Mouse (Mus musculus): ENCODE results near the gene St3gal2.
"Not testable (repeated sequence)": the region's sequence is repeated elsewhere in the genome, so short reads cannot be mapped to it uniquely, and the experiment has no call there.

St3gal2 gene

GRCm38 (mm10) chr8:110911576-110912570, 7.8 kb upstream of the St3gal2 start:
- no peak for DNase-seq (ENCODE audit: low spot score)

DNA sequence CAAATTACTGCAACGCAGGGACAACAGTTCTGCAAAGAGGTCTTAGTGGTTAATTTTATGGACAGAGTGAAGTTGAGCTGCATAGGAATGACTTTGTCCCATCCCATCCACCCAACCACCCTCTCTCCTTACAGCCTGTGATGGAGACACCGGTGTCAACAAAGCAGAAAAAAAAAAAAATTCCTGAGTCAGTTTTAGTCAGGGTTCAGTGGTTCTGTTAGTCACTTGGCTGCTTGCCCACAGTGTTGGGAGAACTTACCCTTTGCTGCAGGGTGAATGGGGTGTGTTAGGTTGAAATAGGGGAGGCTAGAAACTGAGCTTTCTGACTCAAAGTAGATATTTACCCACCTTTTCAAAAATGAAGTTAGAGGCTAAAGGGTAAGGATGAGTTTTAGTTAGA, 2.3 kb upstream of the St3gal2 start:
- no peak for DNase-seq (ENCODE audit: low spot score)

GRCm38 (mm10) chr8:110918027-110918426, 1.7 kb upstream of the St3gal2 start:
- DNase-seq (ENCODE audit: low spot score), result no peak

DNA sequence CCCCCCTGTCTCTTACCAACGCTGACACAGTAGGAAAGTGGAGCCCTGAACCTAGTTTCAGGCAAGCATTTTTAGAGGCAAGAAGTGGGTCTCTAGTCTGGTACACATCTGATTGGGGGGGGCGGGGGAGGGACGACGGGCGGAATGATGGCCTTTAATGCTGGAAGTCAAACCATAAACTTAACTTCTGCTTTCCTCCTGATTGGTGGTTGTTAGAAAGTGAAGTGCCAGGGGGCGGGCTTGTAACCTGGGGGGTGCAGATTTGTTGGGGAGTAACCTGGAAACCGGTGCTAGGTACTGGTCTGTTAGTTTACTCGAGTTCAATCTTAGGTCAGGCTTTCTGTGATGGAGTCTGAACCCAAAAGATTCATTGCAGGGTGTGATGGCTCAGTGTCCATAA, 1.3 kb upstream of the St3gal2 start:
- DNase-seq (ENCODE audit: low spot score), result no peak

- no peak for DNase-seq (ENCODE audit: low spot score)
Observed at GRCm38 (mm10) chr8:110920032-110920772, 480 bp downstream of the St3gal2 start.

- no peak for DNase-seq (ENCODE audit: low spot score)
Observed at GRCm38 (mm10) chr8:110920773-110921277, 1.1 kb downstream of the St3gal2 start.

- no peak for DNase-seq (ENCODE audit: low spot score)
Observed at GRCm38 (mm10) chr8:110921492-110922230, 1.9 kb downstream of the St3gal2 start.

- no peak for DNase-seq (ENCODE audit: low spot score)
Observed at GRCm38 (mm10) chr8:110925691-110926140, 6.0 kb downstream of the St3gal2 start.

DNA sequence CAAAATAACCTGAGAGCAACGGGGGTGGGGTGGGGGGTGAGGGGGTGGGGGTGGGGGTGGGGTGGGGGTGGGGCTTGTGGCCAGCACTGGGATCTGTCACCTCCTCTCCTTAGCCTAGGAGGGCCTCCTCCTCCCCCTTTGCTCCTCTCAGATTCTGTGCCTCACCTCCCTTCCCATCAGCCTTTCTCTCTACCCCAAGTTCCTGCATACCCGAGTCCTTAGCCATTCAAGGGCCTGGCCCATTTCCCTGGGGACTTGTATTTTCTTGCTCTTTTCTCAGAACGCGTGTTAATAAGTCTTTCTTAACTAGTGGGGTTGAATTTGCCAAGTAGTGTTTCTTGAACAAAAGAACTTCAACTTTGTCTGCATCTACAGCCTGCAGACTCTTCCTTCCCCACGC, 7.0 kb downstream of the St3gal2 start:
- no peak for DNase-seq (ENCODE audit: low spot score)

GRCm38 (mm10) chr8:110928435-110928834, 8.7 kb downstream of the St3gal2 start:
- no peak for DNase-seq (ENCODE audit: low spot score)

DNA sequence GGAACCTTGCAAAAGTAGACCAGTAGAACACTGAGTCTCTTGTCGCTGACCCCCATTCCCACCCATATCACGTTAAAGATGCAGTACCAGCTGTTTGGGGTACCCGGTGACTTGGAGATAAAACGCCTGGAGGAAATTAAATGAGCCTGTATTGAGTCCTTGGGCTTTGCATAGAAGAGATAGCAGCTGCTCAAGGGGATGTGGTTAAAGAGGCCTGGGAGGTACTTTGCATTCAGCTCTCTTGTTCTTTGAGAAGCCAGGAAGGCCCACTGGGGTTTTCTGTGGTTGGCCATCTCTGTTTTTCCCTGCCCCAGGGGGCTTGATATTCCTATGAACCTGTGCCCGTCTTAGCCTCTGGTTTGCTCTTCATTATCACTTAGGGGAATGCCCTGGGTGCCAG, 9.3 kb downstream of the St3gal2 start:
- no peak for DNase-seq (ENCODE audit: low spot score)

DNA sequence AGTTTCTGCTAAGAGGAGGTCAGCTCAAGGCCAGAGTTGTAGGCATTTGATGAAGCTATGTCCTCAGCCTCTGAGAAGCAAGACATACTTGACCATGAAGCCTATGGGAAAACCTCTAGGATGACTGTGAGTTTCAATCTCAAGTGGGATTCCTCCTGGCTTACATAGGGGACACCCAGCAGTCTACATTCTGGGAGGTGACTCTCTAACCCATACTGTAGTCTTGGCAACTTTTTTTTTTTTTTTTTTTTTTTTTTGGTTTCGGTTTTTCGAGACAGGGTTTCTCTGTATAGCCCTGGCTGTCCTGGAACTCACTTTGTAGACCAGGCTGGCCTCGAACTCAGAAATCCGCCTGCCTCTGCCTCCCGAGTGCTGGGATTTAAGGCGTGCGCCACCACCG, 9.9 kb downstream of the St3gal2 start:
- DNase-seq (ENCODE audit: low spot score), result not testable (repeated sequence)

DNA sequence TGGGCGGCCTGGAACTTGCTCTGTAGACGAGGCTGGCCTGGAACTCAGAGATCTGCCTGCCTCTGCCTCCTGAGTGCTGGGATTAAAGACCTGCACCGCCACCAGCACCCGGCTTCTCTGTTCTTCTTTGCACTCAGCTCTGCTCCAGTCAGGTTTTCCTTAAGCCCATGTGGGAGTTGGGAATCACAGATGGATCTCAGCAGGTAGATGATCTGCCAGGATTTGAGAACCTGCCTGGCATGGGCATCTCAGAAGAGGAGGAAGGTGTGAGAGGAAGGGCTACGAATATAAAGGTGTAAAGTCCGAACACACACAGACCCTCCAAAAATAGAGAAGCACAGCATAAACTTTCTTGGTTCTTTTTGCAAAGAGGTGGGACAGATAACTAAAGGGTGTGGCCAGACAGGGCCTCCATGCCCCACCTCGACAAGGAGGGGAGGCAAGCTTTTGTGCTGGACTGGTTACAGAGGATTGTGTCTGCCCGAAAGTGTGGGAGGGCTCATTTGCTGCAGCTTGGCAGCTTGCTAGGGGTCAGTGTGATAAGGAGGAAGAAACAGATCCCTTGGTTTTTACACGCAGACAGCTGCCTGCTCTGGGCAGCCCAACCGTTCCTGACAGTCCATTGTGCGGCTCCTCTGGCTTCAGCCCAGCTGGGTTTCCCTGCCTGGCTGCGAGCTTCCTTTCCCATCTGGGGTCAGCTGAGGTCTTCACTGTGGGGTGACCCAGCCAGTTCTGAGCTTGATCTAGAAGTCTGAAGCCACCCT, 11.6 kb downstream of the St3gal2 start:
- no peak for DNase-seq (ENCODE audit: low spot score)

DNA sequence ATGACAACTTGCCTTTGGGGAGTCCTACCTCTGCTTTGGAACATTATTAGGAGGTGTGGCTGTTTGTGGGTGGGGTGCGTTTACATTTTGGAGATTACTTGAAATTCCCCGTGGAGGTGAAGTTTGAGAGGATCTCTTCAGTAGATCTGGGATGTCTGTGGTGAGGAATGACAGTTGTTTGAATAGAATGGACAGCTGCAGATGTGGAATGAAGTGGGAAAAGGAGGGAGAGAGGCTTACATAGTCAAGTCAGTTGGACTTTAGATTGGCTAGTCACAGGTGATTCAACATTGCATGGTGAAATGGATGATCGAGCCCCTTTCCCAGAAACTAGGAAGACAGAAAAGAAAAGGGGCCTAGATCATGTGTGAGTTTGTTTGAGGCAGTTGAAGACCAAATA, 12.7 kb downstream of the St3gal2 start:
- no peak for DNase-seq (ENCODE audit: low spot score)

GRCm38 (mm10) chr8:110933272-110933671, 13.6 kb downstream of the St3gal2 start:
- DNase-seq (ENCODE audit: low spot score), result no peak

DNA sequence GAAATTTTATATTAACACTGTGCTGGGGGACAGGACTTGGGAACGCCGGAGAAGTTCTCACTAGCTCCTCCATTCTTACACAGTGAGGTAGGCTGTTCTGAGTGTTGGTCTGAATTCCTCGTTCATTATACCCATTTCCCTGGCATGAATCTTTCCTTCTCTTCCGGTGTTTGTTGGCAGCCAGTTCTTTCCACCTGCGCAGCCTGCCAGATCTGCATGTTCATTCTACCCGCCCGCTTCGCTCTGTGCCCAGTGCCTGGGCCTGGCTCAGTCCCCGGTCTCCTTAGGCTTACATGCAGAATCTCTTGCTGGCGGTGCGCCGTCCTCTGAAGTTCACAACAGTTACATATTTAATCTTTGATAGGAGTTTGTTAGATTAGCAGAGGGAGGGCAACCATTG, 16.5 kb downstream of the St3gal2 start:
- DNase-seq (ENCODE audit: low spot score), result no peak

GRCm38 (mm10) chr8:110938882-110939589, 19.3 kb downstream of the St3gal2 start:
- DNase-seq (ENCODE audit: low spot score), result no peak

GRCm38 (mm10) chr8:110940682-110941452, 21.1 kb downstream of the St3gal2 start:
- no peak for DNase-seq (ENCODE audit: low spot score)

DNA sequence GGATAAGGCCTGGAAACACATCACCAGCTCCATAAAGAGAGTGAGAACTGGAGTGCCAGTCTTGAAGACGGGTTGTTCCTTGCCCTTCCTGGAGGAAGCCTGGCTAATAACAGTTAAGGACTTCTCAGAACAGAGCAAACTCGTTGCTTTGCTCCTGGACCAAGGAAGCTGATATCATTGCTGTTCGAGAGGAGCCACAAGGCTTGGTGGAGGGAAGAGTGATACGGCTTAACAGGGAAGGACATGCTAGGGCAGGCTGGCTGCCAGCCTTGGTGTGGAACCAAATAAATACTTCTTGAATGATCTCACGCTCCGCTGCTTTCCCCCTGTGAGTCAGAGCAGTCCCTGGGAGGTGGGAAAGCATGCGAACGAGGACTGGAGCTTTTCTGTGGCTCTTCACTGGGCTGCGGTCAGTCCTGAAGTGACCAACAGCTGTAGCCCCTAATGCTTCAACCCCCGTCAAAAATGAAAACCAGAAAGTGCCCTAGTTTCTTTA, 21.8 kb downstream of the St3gal2 start:
- peak; percentile 28 for DNase-seq (ENCODE audit: low spot score)

Data from urinary bladder, postnatal 10 days (tissue).